Mouse (Mus musculus): ENCODE data around the gene Dscaml1.

- no peak for TF ChIP-seq CTCF (IDR thresholded peaks at IDR 0.05; ENCODE audit: low read depth)
- no peak for TF ChIP-seq EP300 (IDR thresholded peaks at IDR 0.05; ENCODE audit: low read depth)
Observed at GRCm38 (mm10) chr9:45791456-45792142, 365.2 kb downstream of the Dscaml1 start.
